Mouse (Mus musculus) layer of hippocampus, postnatal 25 days (tissue): ENCODE data around the gene Synrg. TPM values are rescaled to one million over a fixed set of nuclear protein-coding genes. Genes with fewer than 3 reads are reported as not detected.

Source experiments
- DNase-seq, 2 experiments: peaks; one replicate each; pipeline ENCODE4 v3.0.0; 2022; ENCODE audit warnings: mixed read lengths in 2 of 2, low spot score in 1 of 2; ENCODE audit errors: extremely low spot score in 1 of 2
- total RNA-seq, 2 experiments: library from RNA; stranded (reverse); gene quantifications; 2 replicates each; pipeline ENCODE4 v1.2.3; 2021

Synrg gene
- total RNA-seq, 2 experiments from 2014 or later = 63.8 to 65.3 TPM

DNA sequence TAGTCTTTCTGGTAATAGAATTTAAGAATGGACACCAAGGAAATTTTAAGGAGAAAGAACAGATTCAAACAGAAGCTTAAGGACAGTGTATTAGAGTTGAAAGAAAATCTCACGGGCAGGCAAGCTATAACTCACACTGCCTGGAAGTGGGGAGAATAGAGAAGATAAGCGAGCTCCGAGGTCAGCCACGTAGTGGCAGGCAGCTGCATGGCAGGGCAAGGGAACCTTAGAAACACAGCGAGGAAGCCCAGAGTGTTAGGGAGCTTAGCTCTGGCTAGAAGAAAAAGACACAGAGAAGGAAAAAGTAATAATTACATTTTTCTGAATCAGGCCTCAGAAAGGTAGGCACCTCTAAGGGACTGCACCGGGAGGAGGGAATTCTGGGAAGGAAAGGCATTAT, 15.8 kb downstream of the Synrg start:
- no peak for DNase-seq

DNA sequence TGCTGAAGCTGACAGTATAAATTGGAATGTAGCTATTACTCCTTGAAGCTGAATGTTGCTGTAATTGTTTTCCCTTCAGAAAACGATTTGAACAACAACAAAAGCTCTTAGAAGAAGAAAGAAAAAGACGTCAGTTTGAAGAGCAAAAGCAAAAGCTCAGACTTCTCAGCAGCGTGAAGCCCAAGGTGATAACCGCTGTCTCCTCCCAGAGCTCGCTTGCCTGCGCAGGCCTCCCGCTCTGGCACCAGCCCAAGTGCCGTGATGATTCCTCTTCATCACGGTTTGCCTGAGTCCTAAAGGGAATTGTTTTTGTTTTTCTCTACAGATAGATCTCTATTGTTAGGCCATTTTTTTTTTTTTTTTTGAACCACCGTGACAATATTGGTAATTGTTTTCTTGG, 17.1 kb downstream of the Synrg start:
- DNase-seq = no peak

DNA sequence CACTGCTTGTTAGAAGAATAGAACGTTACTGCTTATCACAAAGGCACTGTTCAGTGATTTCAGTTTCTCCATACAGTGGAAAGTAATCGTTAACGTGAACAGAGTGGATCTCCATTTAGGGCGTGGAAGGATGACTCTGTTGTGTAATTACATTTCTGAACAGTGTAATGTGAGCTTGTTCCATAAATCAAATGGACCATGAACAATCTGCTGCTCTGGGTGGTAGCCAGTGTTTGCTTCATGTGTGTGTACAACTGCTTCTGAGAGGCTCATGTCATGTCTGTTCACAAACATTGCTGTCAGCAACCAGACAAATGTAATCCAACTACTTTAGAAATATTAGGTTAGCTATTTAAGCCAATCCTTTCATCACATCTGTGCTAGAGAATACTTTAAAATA, 27.5 kb downstream of the Synrg start:
- DNase-seq = no peak

DNA sequence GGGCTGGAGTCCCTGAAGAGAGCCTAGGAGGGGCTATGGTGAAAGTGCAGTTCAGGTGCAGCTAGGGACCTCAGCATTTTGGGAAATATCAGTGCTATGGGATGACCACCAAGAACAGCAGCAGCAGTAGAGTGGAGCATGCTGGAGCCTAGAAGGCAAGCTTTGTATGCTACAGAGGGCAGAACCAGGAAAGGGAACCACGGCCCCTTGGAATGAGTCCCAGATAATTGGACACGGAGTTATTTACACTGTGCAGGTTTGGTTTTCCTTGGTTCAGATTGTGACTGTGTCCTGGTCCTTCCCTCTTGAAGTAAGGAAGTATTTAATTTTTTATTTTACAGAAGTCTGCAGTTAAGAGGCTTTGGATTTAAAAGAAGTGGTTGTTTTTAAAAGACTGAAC, 29.2 kb downstream of the Synrg start:
- no peak for DNase-seq

DNA sequence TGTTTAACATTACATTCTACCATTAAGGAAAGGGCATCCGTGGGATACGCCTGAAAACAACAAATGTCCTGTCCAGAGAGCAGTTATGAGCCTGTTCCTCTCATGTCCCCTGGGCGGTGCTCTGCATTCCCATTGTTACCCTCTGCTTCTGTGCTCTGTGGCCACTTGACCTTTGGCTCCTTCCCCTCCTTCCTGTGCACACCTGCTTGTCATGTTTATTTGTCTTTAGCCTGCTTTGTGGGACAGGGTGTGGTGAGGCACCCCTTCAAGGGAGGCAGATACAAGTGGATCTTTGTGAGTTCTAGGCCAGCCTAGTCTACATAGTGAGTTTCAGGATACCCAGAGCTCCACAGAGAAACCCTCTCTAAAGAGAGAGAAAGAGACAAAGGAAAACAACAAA, 30.3 kb downstream of the Synrg start:
- DNase-seq = no peak

DNA sequence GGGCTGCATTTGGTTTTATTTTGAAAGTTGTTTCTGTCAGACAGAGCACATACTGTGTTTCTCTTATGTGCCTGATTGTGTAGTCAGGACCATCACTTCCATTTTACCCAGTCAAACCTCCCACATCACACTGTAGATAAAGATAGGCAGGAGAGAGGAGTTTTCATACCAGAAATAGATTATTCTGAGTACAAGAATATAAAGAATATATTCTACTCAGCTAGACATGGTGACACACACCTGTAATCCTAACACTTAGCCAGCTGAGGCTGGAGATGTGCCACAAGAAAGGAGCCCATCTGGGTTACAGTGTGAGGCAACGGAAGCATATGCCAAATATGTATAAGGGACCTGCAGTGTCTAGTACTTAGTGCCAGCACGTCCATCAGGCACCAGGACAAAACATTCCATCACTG, 31.3 kb downstream of the Synrg start:
- no peak for DNase-seq

DNA sequence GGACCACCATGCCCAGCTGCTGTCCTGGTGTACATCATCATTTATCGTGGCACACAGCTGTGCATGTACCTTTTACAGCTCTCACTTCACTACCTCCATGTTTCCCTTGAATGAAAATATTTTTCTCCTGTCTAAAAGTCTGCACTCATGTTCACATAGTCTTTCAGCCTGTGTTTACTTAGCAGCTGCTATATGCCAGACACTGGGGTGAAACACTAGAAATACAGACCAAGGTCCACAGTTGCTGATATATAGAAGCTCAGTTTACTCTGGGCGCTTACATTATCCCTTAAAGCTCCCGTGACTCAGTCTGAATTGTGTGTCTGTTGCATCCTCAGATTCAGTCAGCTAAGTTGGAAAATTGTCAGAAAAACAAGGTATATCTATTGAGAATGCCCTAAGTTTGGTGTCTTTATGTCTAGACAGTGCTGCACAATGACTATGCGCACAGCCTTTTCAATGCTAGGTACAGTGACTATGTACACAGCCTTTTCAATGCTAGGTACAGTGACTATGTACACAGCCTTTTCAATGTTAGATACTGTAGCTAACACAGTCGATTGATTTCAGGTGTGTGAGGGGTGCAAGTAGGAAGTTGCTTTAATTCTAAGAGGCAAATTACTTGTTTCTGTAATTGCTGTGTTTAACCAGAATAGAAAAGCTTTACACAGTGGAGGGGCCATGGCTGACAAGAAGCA, 33.1 kb downstream of the Synrg start:
- DNase-seq = no peak

DNA sequence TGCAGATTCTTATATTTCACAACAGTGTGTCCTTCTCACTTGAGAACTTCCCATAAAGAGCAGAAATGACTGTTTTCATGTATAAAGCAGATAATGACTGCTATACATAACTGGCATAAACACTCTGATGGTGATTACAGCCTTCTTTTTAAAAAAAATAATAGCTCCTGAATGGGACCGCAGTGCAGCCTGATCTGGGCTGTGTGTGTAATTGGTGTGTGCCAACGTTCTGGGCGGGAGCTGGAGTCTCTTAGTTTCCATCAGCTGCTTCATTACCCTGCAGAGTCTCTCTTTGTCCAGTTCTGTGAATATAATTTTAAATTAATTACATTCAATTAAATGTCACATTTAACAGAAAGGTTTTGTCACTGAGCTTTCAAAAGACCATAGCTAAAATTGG, 34.8 kb downstream of the Synrg start:
- DNase-seq = no peak

DNA sequence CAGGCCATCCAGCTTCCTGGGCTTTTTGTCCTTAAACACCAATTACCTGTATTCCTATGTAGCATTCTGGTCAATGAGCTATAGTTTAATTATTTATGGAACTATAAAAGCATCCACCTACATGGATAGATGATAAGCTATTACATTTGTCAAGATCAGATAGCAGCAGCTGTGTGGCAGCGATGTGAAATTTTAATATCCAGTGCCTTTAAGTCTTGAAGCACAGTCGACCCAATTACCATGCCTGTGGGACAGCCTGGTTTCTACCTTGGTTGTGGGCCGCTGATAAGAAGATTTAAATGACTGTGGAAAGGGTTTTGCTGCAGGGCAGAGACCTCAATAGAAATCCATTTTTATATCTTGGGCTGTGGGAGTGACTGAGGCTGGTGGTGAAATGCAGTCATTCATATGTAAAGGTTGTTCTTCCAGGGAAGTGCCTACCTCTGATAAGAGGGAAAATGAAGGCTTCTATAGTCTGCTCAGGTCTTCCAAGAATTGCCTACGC, 35.2 kb downstream of the Synrg start:
- no peak for DNase-seq

DNA sequence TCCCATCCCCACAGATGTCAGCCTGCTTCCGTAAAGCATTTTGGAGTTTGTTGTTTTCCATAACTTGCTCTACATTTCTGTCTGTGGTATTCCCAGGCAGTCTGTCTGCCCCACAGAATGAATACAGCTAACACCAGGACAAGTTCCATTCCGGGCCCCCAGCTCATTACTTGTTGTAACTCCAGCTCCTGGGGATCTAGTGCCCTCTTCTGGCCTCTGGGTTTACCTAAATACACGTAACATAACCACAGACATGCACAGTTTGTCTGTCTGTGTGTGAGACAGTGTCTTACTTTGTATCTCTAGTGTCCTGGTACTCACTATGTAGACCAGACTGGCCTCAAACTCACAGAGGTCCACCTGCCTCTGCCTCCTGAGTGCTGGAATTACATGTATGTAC, 37.0 kb downstream of the Synrg start:
- no peak for DNase-seq

DNA sequence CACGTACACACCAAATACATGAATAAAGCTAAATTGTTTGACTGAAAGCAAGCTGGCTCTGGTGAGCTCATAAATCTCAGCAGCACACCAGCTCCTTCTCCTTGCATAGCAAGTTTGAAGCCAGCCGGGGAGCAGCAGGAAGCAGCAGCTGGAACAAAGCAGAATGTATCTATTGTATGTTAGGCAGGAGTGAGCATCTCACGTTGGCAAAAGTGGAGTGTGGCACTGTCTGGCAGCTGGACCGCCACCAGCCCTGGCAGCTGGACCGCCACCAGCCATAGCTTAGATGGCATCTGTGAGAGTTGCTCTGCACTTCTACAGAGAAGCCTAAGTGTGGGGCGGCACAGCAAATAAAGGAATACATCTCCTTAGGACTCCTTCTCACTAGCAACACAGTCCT, 39.8 kb downstream of the Synrg start:
- DNase-seq = no peak

DNA sequence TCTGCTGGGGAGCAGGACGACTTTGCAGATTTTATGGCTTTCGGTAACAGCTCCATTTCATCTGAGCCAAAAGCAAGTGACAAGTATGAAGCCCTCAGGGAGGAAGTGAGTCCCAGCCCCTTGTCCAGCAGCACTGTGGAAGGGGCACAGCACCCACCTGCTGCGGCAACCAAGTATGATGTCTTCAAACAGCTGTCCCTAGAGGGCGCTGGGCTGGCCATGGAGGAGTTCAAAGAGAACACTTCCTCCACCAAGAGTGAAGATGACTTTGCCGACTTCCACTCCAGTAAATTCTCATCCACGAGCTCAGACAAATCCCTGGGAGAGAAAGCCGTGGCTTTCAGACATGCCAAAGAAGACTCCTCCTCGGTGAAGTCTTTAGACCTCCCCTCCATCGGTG, 44.8 kb downstream of the Synrg start:
- DNase-seq = no peak

DNA sequence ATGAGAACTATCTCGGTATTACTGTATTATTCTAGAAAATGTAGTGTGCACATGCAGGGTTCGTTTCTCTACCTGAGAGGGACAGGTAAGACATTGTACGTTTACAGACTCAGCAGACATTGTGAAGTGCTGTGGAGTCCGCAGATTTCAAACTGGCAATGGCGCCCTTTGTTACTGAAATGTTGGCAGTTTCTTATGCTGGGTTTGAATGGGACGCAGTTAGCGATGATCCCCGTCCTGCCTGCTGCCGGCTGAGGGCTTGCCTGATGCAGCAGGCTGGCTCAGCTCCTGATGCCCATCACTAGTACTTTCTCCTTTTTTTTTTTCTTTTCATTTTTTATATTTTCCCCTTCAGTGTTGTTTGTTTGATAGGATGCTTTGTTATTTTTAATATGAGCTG, 46.2 kb downstream of the Synrg start:
- no peak for DNase-seq

DNA sequence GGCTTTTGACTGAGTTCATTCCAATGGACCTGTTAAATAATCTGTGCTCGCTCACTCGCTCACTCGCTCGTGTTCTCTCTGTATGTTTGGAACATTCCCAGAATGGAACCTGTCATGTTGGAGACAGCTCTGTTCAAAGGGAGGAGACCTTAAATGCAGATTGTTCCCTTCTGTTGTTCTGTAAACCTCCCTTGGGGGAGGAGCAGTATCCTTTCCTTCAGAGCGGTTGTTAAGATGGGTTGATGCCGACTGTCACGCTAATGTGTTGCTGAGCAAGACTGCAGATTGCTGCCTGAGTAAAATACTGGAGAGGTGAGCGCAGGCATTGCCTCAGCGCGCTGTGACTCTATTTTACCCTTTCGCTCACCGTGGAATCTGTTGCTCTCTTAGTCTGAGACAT, 46.8 kb downstream of the Synrg start:
- peak in 1 of 2 experiments; percentile 23 for DNase-seq

DNA sequence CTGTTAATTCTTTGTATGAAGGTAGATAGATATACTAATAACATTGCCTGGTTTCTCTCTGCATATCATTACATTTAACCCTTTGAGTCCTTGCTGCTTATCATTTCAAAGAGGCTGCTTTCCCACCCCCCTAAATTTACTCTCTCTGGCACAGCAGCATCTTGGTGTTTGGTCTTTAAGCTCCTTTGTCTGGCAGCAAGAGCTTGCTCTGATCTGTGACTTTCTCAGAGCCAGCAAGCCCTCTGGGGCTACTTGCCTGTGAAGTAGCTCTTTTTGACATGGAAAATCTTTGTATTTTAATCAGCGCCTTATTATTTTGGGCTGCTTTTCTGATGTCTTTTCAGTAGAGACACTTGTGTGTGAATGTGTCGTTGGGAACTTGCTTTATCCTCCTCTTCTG, 47.3 kb downstream of the Synrg start:
- DNase-seq = no peak

DNA sequence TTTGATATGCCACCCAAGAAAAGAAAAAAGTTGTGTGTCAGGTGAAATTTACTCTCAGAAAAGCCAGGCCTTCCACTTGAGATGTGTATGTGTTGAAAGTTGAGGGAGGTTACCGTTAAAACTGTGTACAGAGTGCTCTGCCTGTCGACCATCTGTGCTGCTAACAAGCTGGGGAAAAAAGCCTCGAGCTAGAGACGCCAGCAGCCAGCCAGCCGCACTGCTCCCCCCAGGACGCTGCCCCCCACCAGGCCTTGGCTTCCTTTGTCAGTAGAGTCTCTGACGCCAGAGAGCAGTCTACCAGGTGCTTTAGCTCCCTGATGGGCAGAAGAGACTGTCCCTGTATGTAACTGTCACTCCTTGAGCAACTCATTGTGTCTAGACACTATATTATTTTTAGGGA, 48.9 kb downstream of the Synrg start:
- DNase-seq = peak in 1 of 2 experiments; percentile 19

DNA sequence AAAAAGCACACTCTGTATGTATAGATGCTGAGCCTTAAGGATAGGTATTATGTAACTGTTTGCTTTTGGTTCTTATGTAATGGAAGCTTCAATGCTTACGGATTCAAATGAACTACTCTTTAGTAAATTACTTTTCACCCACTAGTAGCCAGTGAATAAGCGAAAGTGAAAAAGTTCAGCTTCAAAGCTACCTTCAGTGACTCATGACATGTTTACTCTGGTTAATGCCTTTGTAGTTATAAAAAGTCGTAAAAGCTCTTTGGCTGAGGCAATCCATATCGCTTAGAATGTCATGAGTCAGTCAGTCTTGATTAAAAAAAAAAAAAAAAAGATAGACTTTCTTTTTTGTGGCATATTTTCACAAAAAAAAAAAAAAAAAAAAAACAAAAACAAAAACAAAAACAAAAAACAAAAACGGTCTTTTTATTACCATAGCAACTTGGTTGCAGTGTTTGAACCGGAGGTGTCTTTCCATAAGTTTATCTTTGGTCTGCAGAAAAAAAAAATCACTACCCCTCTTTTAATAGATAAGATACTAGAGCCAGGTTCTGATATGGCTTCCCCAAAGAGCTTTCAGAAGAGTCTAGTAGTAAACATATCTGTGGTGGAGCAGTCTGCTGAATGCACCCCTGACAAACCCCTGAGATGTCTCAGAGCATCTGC, 52.0 kb downstream of the Synrg start:
- no peak for DNase-seq

DNA sequence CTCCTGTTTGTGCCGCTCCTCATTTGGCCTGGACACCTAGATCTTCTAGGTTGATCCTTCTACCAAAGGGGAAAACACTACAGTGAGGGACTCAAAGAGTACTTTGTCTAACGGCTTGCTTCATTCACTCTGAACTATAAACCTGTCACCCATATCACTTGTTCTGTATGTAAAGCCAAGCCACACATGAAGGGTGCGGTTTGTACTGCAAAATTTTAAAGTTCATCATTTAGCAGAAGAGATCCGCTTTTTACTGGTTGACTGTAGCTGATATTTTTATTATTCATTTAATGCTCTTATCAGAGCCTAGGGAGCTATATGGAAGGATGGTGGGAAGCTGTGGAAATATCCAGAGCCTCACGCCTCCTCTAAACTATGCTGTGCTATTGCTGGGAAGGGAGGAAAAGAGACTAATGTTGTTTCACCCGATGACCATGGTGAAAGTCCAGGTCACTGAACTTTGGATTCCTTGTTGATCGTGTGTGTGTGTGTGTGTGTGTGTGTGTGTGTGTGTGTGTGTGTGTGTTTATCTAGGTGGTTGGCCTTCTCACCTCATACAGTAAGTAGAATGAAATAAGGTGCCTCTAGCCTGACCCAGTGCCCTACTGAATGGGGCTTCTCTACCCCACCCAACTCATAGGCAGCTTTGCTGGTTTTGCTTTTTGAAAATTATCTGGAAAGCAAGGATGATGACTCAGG, 52.7 kb downstream of the Synrg start:
- DNase-seq = no peak

DNA sequence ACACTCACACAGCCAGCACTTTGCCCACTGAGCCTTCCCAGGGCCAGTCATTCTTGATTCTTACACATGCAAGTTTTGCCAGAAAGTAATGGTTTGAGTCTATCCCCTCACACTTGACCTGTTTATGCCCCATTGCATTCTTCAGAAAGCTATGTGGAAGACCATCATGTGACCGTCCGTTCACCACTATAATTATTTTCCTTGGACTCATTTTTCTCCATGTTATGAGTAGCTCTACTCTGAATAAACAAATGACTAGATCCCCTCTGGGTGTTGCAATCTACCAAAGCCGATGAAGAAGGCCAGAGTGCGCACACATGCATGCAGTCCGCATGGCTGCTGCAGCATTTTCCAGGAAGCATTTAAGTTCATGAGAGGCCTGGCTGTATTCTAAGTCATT, 63.0 kb downstream of the Synrg start:
- no peak for DNase-seq

DNA sequence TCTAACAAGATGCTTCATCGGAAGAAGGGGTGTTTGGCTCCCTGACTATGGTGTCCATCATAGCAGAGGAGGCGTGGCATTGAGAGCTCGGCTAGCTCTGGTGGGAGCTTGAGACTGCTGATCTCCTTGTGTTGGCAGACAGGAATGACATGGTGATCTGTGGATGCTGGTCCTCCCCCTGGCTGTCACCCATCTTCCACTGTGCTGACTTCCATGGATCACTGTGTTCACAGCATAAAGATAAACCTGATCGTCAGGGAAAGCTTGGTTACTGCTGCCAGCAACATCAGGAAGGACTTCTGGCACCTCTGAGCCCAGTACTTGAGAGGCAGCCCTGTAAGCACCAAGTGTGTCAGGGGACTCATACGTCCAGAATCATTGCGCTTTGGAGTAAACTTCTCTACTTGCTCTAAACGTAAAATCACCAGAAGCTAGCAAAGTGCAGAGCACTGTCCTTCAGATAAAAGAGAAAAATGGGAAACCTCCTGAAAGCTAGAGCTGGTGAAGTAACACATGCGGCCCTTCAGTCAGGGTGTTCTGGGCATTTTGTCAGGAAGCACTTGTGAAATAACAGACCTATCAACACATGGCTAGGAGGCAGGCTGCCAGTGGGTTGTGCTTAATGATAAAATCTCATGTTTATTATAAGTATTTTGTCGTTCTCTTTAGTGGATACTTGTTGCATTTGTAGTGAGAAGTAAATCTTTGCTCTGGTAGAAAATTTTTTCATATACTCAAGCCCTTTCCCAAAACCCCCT, 64.2 kb downstream of the Synrg start:
- no peak for DNase-seq

DNA sequence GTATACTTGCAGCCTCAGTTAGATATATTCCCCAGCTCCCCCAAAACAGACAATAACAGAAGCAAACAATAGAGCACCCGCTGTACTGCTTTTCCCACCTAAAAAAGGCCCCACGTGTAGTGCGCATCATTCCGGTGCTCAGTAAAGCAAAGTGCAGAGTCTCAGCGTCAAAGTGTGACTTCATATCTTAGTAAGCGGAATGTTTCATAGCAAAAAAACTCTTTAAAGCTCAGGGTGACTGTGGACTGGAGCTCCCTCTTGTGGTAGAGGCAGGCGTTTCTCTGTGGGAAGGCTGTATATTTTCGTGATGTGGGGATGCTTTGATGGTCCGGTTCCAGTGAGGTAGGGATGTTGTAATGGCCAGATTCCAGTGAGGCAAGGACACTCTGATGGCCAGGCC, 67.7 kb downstream of the Synrg start:
- DNase-seq = peak; percentile 52 to 68
